Mouse (Mus musculus) spleen, postnatal 10 days (tissue): ENCODE results near the gene Zbtb17.

Experiments
- DNase-seq, 2 experiments: peaks; one replicate each; pipeline ENCODE4 v3.0.0; 2021 to 2022; ENCODE audit warnings: low spot score in 2 of 2

The Zbtb17 gene

DNA sequence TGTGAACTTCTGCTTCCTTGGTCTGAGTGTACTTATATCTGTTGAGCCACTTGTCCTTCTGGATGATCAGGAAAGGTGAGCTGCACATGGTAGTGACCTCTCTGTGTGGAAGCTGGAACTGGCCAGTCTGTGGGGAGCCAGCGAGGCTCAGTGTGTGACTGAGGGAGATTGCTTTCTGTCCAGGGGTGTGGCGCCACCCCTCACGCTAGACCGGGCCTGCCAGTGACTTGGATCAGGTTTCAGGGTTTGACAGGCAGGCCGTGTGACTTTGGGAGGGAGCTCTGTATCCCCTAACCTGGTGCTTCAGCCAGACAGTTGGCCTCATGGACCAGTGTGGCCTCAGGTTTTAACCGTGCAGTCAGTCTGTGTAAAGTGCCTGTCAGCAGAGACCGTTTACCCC is 13.8 kb downstream of the Zbtb17 start:
- no peak for DNase-seq

DNA sequence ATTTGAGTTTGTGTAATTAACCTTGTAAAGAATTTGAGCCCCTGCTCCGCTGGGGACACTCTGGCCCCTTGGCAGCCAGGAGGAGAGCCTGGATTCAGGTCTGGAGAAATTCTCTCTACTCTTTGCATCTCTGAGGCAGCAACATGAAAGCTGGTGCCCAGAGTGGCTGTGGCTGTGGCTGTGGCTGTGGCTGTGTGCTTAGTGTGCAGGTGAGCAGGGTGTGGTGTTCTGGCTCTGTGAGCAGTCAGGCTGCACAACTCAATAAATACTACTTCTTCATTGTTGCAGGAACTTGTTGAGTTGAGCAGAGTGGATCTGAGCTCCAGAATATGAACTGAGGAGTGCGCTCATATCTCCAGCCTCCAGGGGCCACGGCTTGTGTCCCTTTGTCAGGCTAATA is 14.4 kb downstream of the Zbtb17 start:
- DNase-seq, result no peak

DNA sequence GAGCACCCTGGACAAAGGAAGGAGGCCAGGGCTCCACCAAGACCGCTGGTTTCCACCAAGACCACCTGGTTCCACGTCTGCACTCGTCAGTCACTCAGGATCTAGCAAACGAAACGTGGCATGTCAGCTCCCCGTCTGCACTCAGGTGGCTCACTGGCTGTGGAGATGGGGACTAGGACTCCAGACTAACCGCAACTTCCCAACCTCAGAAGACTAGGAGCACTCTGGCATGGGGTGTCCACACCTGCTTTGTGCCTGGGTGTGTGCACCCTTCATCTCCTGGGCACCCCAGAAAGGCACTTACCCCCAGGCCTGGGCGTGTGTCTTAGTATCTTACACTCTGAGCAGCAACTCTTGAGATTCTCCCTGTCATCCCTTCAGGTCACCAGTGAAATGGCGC is 15.3 kb downstream of the Zbtb17 start:
- DNase-seq, result no peak

DNA sequence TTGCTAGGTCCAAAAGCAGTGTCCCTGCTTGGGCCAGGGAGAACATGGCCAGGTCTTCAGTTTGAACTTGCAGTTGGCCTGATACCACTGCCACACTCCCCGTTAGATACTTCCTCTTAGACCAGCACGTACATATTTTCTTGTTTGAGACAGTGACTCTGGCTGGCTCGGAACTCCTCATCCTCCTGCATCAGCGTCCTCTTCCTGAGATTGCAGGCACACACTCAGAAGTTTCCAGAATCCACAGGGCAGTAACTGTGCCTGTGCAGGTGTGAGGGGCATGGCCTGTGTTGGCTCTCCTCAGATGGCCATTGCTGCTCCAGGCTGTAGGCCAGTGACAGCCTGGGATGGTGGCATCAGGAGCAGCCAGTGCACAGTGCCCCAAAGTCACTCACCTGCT is 16.0 kb downstream of the Zbtb17 start:
- no peak for DNase-seq

DNA sequence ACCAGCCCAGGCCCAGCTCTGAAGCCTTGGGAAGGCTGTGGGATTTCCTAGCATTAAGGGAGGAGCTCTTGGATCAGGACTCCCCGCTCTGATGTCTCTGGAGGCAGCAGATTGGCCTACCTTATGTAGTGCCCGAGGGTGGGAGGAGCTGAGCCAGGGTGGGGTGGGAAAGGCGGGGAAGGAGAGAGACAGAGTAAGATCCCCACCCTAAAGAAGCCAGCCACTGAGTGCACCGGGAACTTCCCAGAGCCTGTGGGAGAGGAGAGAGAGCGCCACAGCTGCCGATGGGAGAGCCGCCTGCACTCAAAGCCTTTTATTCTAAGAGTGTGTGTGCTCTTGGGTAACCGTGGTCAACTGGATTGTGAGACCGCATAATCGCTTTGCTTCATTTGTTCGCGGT is 16.6 kb downstream of the Zbtb17 start:
- DNase-seq, result no peak

DNA sequence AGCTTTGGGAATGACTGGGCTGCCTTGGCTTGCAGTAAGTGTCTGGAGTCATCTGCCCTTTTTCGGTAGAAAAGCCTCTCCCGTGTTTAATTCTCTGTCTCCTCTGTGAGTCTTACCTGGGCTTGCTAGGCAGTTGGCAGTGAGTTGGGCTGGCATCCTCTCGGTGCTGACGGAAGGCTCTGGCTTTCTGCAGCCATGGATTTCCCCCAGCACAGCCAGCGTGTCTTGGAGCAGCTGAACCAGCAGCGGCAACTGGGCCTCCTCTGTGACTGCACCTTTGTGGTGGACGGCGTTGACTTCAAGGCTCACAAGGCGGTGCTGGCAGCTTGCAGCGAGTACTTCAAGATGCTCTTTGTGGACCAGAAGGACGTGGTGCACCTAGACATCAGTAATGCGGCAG is 17.1 kb downstream of the Zbtb17 start:
- no peak for DNase-seq

DNA sequence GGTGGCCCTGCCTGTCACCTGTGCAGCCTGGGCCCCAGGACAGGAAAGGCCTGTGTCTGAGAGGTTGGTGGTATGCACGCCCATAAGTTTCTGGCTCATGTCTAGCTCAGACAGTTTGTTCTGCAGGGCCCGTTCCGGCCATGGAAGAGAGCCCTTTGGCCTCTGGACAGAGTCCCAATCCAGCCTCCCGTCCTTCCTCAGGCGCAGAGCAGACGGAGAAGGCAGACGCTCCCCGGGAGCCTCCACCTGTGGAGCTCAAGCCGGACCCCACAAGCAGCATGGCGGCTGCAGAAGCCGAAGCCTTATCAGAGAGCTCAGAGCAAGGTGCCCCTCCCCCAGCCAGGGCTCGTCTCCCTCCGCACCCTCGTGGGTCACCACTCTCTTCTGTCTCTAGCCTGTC is 19.0 kb downstream of the Zbtb17 start:
- DNase-seq, result no peak

DNA sequence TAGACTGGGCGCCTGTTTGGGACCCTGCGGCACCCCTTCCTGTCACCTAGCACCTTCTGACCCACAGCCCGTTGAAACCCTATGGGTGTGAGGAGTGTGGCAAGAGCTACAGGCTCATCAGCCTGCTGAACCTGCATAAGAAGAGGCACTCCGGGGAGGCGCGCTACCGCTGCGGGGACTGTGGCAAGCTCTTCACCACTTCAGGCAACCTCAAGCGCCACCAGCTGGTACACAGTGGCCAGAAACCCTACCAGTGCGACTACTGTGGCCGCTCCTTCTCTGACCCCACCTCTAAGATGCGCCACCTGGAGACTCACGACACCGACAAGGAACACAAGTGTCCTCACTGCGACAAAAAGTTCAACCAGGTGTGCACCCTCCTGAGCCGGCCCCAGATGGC is 20.3 kb downstream of the Zbtb17 start:
- no peak for DNase-seq

DNA sequence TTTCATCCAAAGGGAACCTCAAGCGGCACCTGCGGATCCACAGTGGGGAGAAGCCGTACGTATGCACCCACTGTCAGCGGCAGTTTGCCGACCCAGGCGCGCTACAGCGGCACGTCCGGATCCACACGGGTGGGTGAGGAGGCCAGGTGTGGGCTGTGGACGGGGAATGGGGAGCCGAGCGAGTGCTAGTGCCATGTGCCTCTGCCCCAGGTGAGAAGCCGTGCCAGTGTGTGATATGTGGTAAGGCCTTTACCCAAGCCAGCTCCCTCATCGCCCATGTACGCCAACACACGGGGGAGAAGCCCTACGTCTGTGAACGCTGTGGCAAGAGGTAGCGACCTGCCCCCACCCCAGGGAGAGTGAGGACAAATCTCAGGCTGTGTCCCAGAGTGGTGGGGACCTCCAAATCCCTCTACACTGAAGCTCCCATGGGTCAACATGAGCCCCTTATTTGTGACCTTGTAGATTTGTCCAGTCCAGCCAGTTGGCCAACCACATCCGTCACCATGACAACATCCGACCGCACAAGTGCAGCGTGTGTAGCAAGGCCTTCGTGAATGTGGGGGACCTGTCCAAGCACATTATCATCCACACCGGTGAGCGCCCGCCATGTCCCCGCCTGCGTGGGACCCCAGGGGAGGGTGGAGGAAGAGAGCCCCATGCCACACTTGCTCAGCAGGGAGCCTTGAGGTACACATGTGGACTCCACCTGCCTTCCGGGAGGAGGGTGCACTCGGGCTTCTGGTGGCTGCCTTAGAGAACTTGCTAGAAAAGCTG is 21.2 kb downstream of the Zbtb17 start:
- no peak for DNase-seq

DNA sequence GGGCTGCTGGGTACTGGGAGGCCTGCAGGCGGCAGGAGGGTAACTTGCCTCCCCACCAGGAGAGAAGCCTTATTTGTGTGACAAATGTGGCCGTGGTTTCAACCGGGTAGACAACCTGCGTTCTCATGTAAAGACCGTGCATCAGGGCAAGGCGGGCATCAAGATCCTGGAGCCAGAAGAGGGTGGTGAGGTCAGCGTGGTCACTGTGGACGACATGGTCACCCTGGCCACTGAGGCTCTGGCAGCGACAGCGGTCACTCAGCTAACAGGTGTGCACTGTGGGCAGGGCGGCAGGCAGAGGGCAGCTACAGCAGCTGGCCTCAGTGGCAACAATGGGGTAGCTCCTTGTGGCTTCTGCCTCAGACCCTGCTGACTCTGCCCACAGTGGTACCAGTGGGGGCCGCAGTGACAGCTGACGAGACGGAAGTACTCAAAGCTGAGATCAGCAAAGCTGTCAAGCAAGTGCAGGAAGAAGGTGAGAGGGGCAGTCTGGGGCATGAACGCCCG is 21.9 kb downstream of the Zbtb17 start:
- no peak for DNase-seq

DNA sequence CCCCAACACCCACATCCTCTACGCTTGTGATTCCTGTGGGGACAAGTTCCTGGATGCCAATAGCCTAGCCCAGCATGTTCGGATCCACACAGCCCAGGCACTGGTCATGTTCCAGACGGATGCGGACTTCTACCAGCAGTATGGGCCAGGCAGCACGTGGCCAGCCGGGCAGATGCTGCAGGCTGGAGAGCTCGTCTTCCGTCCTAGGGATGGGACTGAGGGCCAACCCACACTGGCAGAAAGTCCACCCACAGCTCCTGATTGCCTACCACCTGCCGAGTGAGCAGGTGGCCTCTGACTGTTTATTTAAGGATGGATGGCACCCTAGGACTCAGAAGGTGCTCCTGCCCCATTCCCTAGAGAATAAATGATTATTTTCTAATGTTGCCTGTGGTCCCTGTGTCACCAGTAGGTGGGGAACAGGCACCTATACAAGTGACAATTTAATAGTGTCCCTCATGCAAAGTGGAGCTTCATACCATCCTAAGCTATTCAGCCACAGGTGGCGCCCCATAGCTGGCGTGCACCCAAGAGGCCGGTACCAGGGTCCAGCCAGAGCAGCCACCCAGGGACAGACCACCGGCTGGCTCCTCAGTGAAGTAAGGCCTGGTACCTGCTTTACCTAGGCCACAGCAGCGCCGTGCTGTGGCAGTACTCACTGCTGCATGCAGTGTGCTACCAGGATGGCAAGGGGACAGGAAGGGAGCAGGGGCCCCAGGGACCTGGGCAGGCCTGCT is 22.6 kb downstream of the Zbtb17 start:
- DNase-seq, result no peak

DNA sequence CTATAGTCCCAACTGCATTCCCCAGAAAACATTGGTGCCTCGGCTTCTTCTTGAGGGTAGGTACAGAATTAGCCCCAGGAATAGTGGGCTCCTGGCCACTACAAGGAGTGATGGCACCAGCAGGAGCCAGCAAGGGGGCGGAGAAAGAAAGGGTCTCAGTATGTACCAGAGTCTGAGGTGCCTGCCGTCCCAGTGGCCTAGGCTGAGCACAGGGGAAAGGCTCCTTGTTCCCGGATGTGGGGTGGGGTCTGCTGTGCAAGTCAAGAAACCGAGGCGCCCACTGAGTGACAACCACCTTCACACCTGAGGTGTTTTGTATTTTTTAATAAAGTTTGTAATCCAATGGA is 23.1 kb downstream of the Zbtb17 start:
- DNase-seq, result no peak

DNA sequence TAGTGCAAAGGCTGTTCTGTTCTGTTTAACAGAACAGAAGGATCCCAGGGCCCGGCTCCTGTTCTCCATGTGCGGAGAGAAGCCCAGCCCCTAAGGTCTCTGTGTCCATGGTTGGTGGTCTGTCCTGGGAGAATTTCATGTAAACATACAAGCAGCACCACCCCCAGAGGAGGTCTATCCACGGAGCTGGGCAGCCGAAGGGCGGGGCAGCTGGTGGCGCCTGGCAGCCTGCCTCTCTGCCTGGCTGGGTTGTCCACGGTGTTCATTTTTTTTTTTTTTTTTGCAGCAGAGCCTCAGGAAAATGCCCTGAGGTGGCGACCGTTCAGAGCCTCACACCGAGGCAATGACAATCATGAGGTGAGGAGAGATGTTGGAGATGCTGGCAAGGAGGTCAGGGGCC is 24.1 kb downstream of the Zbtb17 start:
- no peak for DNase-seq

DNA sequence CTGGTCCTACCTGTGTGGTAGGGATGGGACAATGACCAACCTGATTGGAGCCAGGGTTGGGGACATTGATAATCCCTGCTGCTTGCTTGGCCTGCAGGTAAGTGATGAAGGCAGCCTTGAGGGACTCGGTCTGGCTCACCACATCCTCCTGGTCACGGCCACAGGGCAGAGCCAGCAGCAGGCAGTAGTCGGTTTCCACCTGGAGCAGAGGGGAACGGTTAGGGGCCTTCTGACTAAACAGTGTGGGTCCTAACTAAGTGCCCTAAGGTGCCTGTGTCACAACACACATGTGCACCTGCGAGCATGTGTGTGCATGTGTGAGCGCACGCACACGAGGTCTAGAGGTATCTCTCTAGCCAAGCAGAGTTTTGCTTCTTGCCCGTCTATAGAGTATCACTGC is 24.9 kb downstream of the Zbtb17 start:
- DNase-seq, result no peak

DNA sequence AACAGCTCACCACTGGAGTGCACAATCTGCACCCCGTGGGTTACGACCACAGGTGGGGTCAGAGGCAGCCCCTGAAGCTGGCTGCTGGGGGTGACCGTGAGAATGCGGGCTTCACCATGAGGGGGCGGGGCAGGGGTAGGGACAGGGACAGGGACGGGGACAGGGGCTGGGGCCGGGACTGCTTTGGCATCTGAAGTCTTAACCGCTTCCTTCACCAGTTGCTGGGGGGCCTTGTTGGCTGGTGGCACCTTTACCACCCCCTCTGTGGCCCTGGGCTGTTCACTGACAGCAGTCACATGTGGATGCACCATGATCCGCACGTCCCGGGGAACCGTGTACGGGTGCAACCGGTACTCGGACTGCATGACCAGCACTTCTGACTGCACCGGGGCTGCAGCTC is 27.0 kb downstream of the Zbtb17 start:
- DNase-seq, result no peak

DNA sequence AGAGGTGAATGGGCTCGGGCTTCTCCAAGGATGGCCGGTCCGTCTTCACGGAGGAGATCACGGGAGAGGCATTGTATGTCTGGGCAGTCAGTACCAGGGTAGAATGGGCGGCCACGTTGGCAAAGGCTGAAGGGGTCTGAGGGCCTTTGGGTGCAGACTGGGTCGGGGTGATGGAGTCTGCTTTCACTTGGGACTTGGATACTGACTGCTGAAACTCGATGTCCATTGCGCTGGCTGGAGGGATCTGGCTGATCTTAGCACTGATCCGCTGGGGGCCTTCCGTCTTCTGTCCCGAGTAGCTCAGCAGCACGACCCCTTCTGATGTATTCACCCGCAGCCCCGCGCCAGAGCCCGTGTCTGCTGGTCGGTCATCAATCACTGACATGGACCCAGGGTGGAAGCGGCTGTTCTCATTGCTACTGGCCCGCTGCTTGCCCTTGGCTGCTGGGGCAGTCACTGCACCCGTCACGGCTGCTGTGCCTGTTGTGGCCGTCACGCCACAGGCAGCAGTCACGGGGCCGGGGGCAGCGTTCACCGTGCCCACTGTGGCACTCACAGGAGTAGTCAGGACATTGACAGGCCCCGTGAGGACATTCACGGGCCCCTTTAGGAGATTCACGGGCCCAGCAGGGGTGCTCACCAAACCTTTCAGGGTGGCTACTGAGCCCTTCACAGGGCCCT is 28.3 kb downstream of the Zbtb17 start:
- DNase-seq, result no peak

DNA sequence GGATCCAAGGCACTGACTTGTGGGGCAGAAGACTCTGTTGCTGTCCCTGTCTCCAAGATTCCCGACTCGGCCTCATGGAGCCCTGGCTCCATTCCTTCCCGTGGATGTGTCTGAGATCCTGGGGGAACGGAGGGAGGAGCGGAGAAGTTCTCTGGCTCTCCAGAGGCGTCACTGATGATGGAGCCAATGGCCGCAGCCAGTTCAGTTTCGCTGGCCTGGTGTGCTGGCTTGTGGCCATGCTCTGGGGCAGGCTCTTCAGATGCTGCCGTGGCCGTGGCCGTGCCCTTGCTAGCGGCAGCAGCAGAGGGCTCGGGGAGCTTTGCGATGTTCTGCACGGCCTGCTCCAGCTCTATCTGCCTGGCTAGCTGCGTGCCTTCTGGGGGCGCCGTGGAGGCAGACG is 30.0 kb downstream of the Zbtb17 start:
- DNase-seq, result no peak

DNA sequence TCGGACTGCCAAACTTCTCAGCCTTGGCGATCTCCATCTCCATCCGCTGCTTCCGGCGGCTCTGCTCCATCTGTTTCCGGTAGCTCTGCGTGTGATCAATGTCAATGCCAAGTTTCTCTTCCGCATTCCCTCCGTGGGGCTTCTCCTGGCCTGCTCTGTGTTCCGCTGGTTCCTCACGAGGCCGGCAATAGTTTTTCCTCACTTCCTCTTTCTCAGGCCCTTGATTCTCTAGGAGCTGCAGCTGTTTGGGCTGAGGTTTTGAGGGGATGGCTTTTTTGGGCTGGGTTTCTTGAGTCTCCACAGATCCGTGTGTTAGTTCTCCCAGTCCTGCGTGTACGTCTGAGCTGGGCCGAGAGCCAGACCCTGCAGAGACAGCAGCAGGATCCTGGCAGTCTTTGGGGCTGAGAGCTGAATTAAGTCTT is 33.2 kb downstream of the Zbtb17 start:
- DNase-seq, result peak in 1 of 2 experiments; percentile 64

DNA sequence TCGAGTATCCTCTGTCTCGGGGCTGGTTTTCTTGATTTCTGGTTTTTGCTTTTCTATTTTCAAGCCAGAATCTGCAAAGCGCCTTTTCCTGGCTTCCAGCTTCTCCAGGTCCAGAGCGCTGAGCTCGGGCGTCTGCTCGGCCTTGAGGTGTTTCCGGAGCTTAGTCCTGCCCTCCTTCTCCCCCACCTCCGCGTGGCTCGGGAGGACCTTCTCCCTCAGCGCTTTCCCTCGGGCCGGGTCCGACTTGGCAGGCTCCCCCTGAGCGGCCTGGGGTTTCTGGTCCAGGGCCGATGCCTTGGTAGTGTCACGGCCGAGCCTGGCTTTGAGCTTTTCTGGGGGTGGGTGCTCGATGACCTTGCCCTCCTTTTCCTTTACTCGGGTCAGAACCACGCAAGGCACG is 33.8 kb downstream of the Zbtb17 start:
- DNase-seq, result no peak

DNA sequence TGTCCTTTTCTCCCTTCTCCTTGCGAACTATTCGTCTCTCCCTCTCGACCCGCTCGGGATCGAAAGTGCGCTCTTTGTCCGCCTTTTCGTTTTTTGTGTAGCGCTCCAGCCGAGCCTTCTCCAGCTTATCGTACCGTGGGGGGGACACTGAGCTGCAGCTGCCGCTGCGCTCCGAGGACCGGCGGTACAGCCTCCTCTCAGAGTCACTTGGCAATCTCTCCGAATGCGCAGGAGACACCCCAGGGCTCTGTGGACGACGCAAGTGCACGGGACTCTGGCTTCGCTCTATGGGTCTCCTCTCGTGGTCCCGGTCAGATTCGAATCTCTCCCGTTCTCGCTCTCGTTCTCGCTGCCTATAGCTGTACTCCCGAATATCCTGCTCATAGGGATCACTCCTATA is 34.3 kb downstream of the Zbtb17 start:
- no peak for DNase-seq

DNA sequence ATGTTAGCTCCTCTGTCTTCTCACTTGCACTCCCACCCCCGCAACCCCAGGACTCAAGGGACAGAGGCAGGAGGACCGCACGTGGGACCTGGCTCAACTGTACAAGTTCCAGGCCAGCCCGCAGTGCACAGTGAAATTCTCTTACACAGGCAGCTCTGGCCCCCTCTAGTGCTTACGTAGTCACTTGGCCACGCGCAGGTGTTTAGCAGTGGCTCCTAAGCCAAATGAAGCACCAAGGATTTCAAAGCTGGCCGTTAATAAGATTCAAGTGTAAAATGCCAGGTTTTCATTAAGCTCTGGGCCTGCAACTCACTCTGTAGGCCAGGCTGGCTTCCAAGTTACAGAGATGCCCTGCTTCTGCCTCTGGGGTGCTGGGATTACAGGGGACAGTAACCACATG is 35.0 kb downstream of the Zbtb17 start:
- no peak for DNase-seq

DNA sequence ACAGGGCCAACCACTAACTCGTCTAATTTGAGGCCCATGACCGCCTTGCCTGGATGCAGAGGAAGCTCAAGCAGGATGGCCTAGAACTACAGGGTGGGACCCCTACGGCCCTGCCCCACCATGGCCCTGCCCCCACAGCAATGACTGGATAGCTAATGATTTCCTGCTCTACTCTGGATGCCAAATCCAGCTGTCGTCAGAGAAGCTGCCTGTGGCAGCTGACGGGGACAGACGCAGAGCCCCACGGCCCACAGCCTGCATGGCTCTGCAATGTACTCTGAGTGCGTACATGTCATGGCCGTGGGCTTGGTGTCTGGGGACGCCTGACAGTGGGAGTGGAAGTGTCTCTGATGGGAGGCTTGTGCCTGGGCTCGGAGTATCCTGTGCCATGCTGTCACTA is 39.6 kb downstream of the Zbtb17 start:
- no peak for DNase-seq

DNA sequence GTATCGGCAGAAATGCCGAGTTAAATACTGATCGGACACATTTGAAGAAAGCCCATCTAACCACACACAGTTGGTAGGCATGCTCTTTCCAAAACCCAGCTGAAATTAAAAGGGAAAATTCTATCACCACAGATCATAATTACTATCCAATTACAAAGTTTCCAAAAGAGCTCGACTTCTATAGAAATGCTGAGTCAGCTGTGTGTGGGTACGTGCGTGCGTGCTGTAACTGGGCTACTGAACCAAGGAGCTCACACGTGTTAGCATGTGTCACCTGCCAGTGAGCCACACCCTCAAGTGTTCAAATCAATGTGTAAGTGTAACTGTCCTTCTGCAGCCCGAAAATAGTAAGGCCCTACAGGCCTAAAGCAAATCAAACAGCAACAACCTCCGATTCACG is 43.1 kb downstream of the Zbtb17 start:
- no peak for DNase-seq
